Mouse (Mus musculus): ENCODE measurements at regions not wholly inside any gene's neighbourhood (a gene's known extent, or its start where the extent isn't known, plus 50 kb on each side); places are given as distances from the start of the nearest gene placed in this dataset.

GRCm38 (mm10) chr2:9467573-9467972 lies 413.5 kb upstream of the 4930412O13Rik start:
- TF ChIP-seq CTCF (IDR thresholded peaks at IDR 0.05; ENCODE audit: borderline replicate concordance, control insufficient read depth, extremely low read depth, insufficient read depth, low read length, poor library complexity) = no peak
- TF ChIP-seq POLR2A (IDR thresholded peaks at IDR 0.05; ENCODE audit: control insufficient read depth, extremely low read depth, insufficient read depth, low read length, poor library complexity) = no peak
